Mouse (Mus musculus) limb, embryonic 15.5 days (tissue): Measurements from ENCODE around the gene E330021D16Rik. TPM values are rescaled to one million over a fixed set of nuclear protein-coding genes. Genes with fewer than 3 reads are reported as not detected.
"Not testable (repeated sequence)": the region's sequence is repeated elsewhere in the genome, so short reads cannot be mapped to it uniquely, and the experiment has no call there.

Experiments used
- ATAC-seq: fragments of 200-750 bp; cut with Nextera tagmentation; 2 replicates; pipeline ENCODE4 v1.8.0; 2017; ENCODE audit warnings: low read depth, moderate TSS enrichment; ENCODE audit not compliant: insufficient number of reproducible peaks, low FRiP score, low TSS enrichment
- H3K27ac ChIP-seq: fragments of 300-500 bp; sonication (generic); 2 replicates; pipeline ENCODE4 v1.5.1; 2015; ENCODE audit warnings: moderate library complexity, mild to moderate bottlenecking, inconsistent platforms
- H3K27me3 ChIP-seq: fragments of 300-500 bp; sonication (generic); 2 replicates; pipeline ENCODE4 v1.6.1; 2015; ENCODE audit warnings: inconsistent platforms
- H3K36me3 ChIP-seq: fragments of 300-500 bp; sonication (generic); 2 replicates; pipeline ENCODE4 v1.6.1; 2015; ENCODE audit warnings: inconsistent platforms
- H3K4me1 ChIP-seq: fragments of 300-500 bp; sonication (generic); 2 replicates; pipeline ENCODE4 v1.6.1; 2015; ENCODE audit warnings: inconsistent platforms
- H3K4me2 ChIP-seq: fragments of 300-500 bp; sonication (generic); 2 replicates; pipeline ENCODE4 v1.6.1; 2015; ENCODE audit warnings: mild to moderate bottlenecking, inconsistent platforms
- H3K4me3 ChIP-seq: fragments of 300-500 bp; sonication (generic); 2 replicates; pipeline ENCODE4 v1.5.1; 2015; ENCODE audit warnings: mild to moderate bottlenecking, inconsistent platforms
- H3K9ac ChIP-seq: fragments of 300-500 bp; sonication (generic); 2 replicates; pipeline ENCODE4 v1.6.1; 2015; ENCODE audit warnings: inconsistent platforms
- H3K9me3 ChIP-seq: fragments of 300-500 bp; sonication (generic); 2 replicates; pipeline ENCODE4 v1.6.1; 2016; ENCODE audit warnings: inconsistent platforms
- WGBS: fragments of 180-500 bp; shearing (Covaris S2); methylation state at CpG from one replicate; pipeline ENCODE4 v1.1.7; 2015; 5-methylcytosine and 5-hydroxymethylcytosine counted together
- polyA plus RNA-seq: library from polyadenylated mRNA; unstranded; fragments of >200 nt; fragmentation: Nextera tagmentation; extraction: Ambion mirVana; gene quantifications from 2 replicates; pipeline ENCODE4 v1.2.1, GENCODE M21; 2015

Gene E330021D16Rik
- polyA plus RNA-seq: not detected in 2 replicates

- H3K36me3 ChIP-seq: no peaks in the 10 kb centered on the region
- 86% methylated on average over 9 of the region's 9 CpGs for WGBS
- no peaks in the 10 kb centered on the region for H3K27me3 ChIP-seq
- H3K9ac ChIP-seq: no peak within 1 kb of the TSS
- H3K4me3 ChIP-seq: no peak within 1 kb of the TSS
- no peak within 1 kb of the TSS for H3K4me2 ChIP-seq
- H3K9me3 ChIP-seq: no peaks in the 10 kb centered on the region
- no peak for ATAC-seq
- H3K27ac ChIP-seq: no peak within 1 kb of the TSS
- no peaks in the 10 kb centered on the region for H3K4me1 ChIP-seq
Observed at GRCm38 (mm10) chr6:136415133-136415775, at the start of gene E330021D16Rik. Gene E330021D16Rik (minus strand): TSS chr6:136415569.

DNA sequence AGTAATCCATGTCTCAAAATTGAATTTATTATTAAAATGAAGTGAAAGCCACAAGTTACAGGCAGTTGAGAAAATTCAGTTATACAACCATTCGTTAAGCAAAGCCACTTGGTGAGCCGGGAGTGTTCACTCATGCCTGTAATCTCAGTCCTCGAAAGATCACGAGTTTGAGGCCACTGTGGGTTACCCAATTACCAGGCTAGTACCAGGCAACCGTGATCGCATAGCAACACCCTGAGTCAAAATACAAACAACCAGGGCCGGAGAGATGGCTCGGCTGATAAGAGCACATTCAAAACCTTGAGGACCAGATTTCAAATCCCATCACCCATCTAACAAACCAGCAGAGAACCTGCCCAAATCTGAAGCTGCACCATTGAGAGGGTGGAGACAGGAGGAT lies 49.7 kb upstream of the E330021D16Rik start:
- whole genome bisulfite sequencing: 84% methylated on average over 8 of the region's 8 CpGs
- ATAC-seq: no peak

DNA sequence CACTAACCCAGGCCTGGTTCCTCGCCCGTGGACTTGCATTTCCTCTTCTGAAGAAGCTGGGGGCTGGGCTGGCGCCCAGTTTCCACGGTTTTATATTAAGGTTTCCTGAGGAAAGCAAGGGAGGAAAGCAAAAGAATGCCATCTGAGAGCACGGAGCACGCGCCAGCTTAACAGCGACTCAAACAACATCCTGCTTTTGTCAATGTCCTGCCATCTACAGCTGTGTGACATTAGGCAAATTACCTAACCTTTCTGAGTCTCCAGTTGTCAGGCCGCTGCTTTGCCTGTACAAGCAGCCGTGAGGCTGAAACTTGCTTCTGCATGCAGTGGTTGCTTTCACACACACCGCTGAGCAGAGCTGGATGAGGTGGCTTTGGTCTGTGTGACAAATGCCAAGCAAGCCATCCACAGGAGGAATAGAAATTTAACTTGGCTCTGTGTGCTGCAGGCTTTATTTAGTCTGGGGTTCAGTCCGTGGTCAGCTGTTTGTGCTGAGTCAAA lies 48.8 kb upstream of the E330021D16Rik start:
- Histone ChIP-seq H3K27ac (peak overlapping the region; percentile 22; the same call in 1 of the 2 replicates), H3K4me2 (no peak overlapping the region), H3K9me3 (no peaks in the 10 kb centered on the region), H3K4me1 (peaks cover 37% of the 10 kb centered on the region), H3K36me3 (no peaks in the 10 kb centered on the region), H3K27me3 (no peaks in the 10 kb centered on the region), H3K4me3 (no peak overlapping the region), H3K9ac (no peak overlapping the region)
- WGBS: 58% methylated on average over 12 of the region's 12 CpGs
- ATAC-seq: no peak

More for the DNA sequence above, 49.7 kb upstream of the E330021D16Rik start:
- peaks cover 43% of the 10 kb centered on the region for H3K4me1 ChIP-seq
- no peak overlapping the region for H3K27ac ChIP-seq
- no peak overlapping the region for H3K4me3 ChIP-seq
- H3K9ac ChIP-seq: no peak overlapping the region
- H3K27me3 ChIP-seq: no peaks in the 10 kb centered on the region
- H3K9me3 ChIP-seq: no peaks in the 10 kb centered on the region
- H3K36me3 ChIP-seq: no peaks in the 10 kb centered on the region
- H3K4me2 ChIP-seq: no peak overlapping the region

- Histone ChIP-seq H3K27me3 (no peaks in the 10 kb centered on the region), H3K4me3 (no peak overlapping the region), H3K9me3 (no peaks in the 10 kb centered on the region), H3K36me3 (no peaks in the 10 kb centered on the region), H3K4me1 (peaks cover 31% of the 10 kb centered on the region), H3K27ac (no peak overlapping the region), H3K4me2 (no peak overlapping the region), H3K9ac (no peak overlapping the region)
- ATAC-seq: no peak
- 80% methylated on average over 9 of the region's 9 CpGs for WGBS
Observed at GRCm38 (mm10) chr6:136463491-136463890, 48.1 kb upstream of the E330021D16Rik start.

DNA sequence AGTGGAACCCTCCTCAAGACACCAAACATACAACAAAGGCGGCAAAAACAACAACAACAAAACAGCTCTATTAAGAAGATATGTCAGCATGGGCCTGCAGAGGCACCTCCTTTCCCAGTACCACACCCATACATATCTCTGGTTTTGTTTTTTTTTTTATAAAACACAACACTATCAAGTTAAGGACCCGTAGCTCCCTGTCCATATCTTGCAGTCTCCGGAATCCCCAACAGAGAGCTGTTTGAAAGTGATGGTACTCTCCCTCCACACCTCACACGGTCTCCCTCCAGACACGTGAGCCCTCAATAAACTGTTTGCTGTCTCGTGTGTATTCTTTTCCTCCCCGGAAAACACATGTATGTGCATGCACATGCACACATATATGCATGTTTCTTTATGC lies 43.8 kb upstream of the E330021D16Rik start:
- Histone ChIP-seq H3K4me3 (no peak overlapping the region), H3K4me1 (peaks cover 3% of the 10 kb centered on the region; the same call in 1 of the 2 replicates), H3K9me3 (no peaks in the 10 kb centered on the region), H3K27me3 (no peaks in the 10 kb centered on the region), H3K9ac (no peak overlapping the region), H3K36me3 (no peaks in the 10 kb centered on the region), H3K4me2 (no peak overlapping the region), H3K27ac (no peak overlapping the region)
- no peak for ATAC-seq
- 86% methylated on average over 7 of the region's 7 CpGs for WGBS

DNA sequence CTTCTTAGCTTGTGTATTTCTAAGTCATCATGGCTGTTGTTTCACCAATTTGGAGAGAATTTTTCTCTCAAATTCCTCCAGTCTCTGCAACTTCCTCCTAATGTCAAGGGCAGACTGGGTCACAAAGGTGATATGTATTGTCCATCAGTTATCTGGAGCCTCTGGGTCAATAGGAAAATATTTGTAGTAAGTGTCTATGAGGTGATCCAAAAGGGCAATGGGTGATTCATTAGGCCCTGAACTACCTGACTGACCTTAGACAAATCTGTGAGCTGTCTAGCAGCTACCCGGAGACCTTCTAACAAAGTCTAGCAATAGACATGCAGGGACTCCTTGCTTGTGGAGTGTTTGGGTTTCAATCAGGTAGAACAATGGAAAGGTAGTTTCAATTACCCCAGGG lies 40.9 kb upstream of the E330021D16Rik start:
- no peak for ATAC-seq
- WGBS: 93% methylated on average over 1 of the region's 1 CpGs
- H3K4me2 ChIP-seq: no peak overlapping the region

GRCm38 (mm10) chr6:136455696-136456095 lies 40.3 kb upstream of the E330021D16Rik start:
- WGBS: 59% methylated on average over 3 of the region's 3 CpGs
- ATAC-seq: no peak
- H3K9me3 ChIP-seq: no peaks in the 10 kb centered on the region

More for the DNA sequence above, 40.9 kb upstream of the E330021D16Rik start:
- Histone ChIP-seq H3K27ac (no peak overlapping the region), H3K9ac (no peak overlapping the region), H3K4me3 (no peak overlapping the region), H3K27me3 (no peaks in the 10 kb centered on the region), H3K36me3 (no peaks in the 10 kb centered on the region), H3K4me1 (no peaks in the 10 kb centered on the region), H3K9me3 (no peaks in the 10 kb centered on the region)

GRCm38 (mm10) chr6:136452623-136453022 lies 37.3 kb upstream of the E330021D16Rik start:
- Histone ChIP-seq H3K4me3 (no peak overlapping the region), H3K27me3 (no peaks in the 10 kb centered on the region), H3K4me2 (no peak overlapping the region), H3K9ac (no peak overlapping the region), H3K4me1 (peaks cover 4% of the 10 kb centered on the region; the same call in 1 of the 2 replicates), H3K27ac (no peak overlapping the region), H3K36me3 (no peaks in the 10 kb centered on the region), H3K9me3 (no peaks in the 10 kb centered on the region)
- ATAC-seq: no peak
- 85% methylated on average over 3 of the region's 3 CpGs for WGBS

More at GRCm38 (mm10) chr6:136455696-136456095, 40.3 kb upstream of the E330021D16Rik start:
- Histone ChIP-seq H3K4me1 (no peaks in the 10 kb centered on the region), H3K36me3 (no peaks in the 10 kb centered on the region), H3K4me3 (no peak overlapping the region), H3K4me2 (no peak overlapping the region), H3K27ac (no peak overlapping the region), H3K9ac (no peak overlapping the region), H3K27me3 (no peaks in the 10 kb centered on the region)

DNA sequence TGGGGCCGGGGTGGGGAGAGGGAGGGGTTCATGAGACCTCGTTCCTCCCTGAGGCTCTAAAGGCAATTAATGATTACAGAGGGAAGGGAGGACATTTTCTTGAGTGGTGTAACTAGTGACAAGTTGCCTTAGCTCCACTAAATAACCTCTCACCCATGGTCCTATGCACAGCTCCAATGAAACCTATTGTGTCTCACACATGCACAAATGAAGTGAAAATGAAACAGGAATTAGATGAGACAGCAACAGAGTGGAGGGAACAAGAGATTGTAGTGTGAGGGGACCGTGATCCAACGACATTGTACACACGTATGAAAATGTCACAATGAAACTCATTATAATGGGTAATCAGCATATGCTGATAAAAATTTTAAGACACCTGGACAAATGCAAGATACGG lies 35.5 kb upstream of the E330021D16Rik start:
- Histone ChIP-seq H3K9me3 (no peaks in the 10 kb centered on the region), H3K4me2 (no peak overlapping the region), H3K27ac (no peak overlapping the region), H3K27me3 (no peaks in the 10 kb centered on the region), H3K4me1 (peaks cover 4% of the 10 kb centered on the region; the same call in 1 of the 2 replicates), H3K36me3 (no peaks in the 10 kb centered on the region), H3K9ac (no peak overlapping the region), H3K4me3 (no peak overlapping the region)
- ATAC-seq: no peak
- WGBS: 79% methylated on average over 6 of the region's 6 CpGs

GRCm38 (mm10) chr6:136449930-136450329 lies 34.6 kb upstream of the E330021D16Rik start:
- no peak for ATAC-seq
- H3K27me3 ChIP-seq: no peaks in the 10 kb centered on the region
- no peak overlapping the region for H3K4me2 ChIP-seq
- H3K9ac ChIP-seq: no peak overlapping the region
- no peak overlapping the region; the same call in 1 of the 2 replicates for H3K27ac ChIP-seq
- H3K4me1 ChIP-seq: peaks cover 4% of the 10 kb centered on the region; the same call in 1 of the 2 replicates
- H3K4me3 ChIP-seq: no peak overlapping the region
- no peaks in the 10 kb centered on the region; the same call in 1 of the 2 replicates for H3K9me3 ChIP-seq
- WGBS: 78% methylated on average over 1 of the region's 1 CpGs
- no peaks in the 10 kb centered on the region for H3K36me3 ChIP-seq

DNA sequence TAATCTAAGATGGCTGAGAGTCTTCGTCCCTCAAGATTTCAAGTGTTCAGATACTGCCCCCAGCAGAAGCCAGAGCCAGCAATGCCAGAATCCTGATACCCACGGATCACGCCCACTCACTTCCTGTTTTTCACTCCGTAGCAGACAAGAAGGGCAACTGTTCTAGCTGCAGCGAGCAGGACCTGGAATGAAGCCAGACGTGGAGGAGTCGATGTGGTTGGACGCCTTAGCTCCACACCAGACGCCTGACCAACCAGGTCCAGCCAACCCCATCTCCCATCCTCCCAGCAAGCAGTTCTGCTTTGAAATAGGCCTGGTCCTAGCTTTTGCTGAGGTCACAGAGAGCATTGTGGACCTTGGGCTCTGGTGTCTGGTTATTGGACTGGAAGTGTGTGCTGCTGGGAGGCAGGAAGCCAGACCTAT lies 33.9 kb upstream of the E330021D16Rik start:
- no peak overlapping the region for H3K9ac ChIP-seq
- H3K36me3 ChIP-seq: no peaks in the 10 kb centered on the region
- H3K9me3 ChIP-seq: no peaks in the 10 kb centered on the region; the same call in 1 of the 2 replicates
- H3K4me2 ChIP-seq: no peak overlapping the region
- peaks cover 4% of the 10 kb centered on the region; the same call in 1 of the 2 replicates for H3K4me1 ChIP-seq
- no peak overlapping the region for H3K4me3 ChIP-seq
- WGBS: 44% methylated on average over 9 of the region's 9 CpGs
- peak overlapping the region; percentile 17; the same call in 1 of the 2 replicates for H3K27ac ChIP-seq
- no peak for ATAC-seq
- H3K27me3 ChIP-seq: no peaks in the 10 kb centered on the region

DNA sequence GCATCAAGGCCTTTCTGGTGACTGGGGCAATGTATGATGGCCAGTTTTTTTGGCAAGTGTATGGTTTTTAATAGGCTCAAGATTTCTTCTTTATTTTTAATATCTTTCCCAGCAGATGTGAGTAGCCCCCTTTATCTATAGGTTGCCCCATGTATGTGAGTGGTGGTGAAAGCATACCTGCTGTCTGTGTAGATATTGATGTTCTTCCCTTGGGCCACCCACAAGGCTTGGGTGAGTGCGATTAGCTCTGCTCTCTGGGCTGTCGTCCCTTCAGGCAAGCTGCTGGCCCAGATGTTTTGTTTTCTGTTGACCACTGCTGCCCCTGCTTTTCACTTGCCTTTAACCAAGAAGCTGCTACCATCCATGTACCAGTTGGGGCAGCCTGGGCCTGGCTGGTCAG lies 23.8 kb upstream of the E330021D16Rik start:
- H3K27me3 ChIP-seq, H3K9me3 ChIP-seq, H3K4me2 ChIP-seq, H3K4me3 ChIP-seq, H3K4me1 ChIP-seq, H3K27ac ChIP-seq, H3K36me3 ChIP-seq, H3K9ac ChIP-seq, ATAC-seq: not testable (repeated sequence)
- WGBS: 71% methylated on average over 2 of the region's 2 CpGs
